Mouse (Mus musculus) neural tube, embryonic 15.5 days (tissue): ENCODE data around the gene Ncoa6. TPM values are rescaled to one million over a fixed set of nuclear protein-coding genes. Genes with fewer than 3 reads are reported as not detected.

Source experiments
- ATAC-seq: fragments of 200-750 bp; cut with Nextera tagmentation; 2 replicates; pipeline ENCODE4 v1.8.0; 2017; ENCODE audit warnings: mild to moderate bottlenecking, moderate TSS enrichment, moderate library complexity; ENCODE audit not compliant: low FRiP score
- H3K27ac ChIP-seq: fragments of 300-500 bp; sonication (generic); replicated peaks from 2 replicates; pipeline ENCODE4 v1.5.1; 2015; ENCODE audit warnings: mild to moderate bottlenecking, inconsistent platforms
- H3K27me3 ChIP-seq: fragments of 300-500 bp; sonication (generic); replicated peaks from 2 replicates; pipeline ENCODE4 v1.6.1; 2015; ENCODE audit warnings: inconsistent platforms
- H3K36me3 ChIP-seq: fragments of 300-500 bp; sonication (generic); 2 replicates; pipeline ENCODE4 v1.6.1; 2015; ENCODE audit warnings: inconsistent platforms
- H3K4me1 ChIP-seq: fragments of 300-500 bp; sonication (generic); 2 replicates; pipeline ENCODE4 v1.6.1; 2015; ENCODE audit warnings: inconsistent platforms
- H3K4me2 ChIP-seq: fragments of 300-500 bp; sonication (generic); 2 replicates; pipeline ENCODE4 v1.6.1; 2015; ENCODE audit warnings: inconsistent platforms, mild to moderate bottlenecking, moderate library complexity
- H3K4me3 ChIP-seq: fragments of 300-500 bp; sonication (generic); replicated peaks from 2 replicates; pipeline ENCODE4 v1.5.1; 2015; ENCODE audit warnings: mild to moderate bottlenecking, inconsistent platforms
- H3K9ac ChIP-seq: fragments of 300-500 bp; sonication (generic); replicated peaks from 2 replicates; pipeline ENCODE4 v1.6.1; 2015; ENCODE audit warnings: mild to moderate bottlenecking, inconsistent platforms
- H3K9me3 ChIP-seq: fragments of 300-500 bp; sonication (generic); replicated peaks from 2 replicates; pipeline ENCODE4 v1.6.1; 2016; ENCODE audit warnings: inconsistent platforms
- WGBS: fragments of 180-500 bp; shearing (Covaris S2); methylation state at CpG from one replicate; pipeline ENCODE4 v1.1.7; 2015; ENCODE audit warnings: mixed read lengths; 5-methylcytosine and 5-hydroxymethylcytosine counted together
- microRNA counts: library from miRNA; unstranded; fragments of <30 nt; microRNA quantifications from one replicate; lab custom pipeline; 2016
- microRNA-seq: library from miRNA; unstranded; fragments of <30 nt; microRNA quantifications from one replicate; pipeline ENCODE4, GENCODE M21; 2017
- polyA plus RNA-seq: library from polyadenylated mRNA; unstranded; fragments of >200 nt; fragmentation: Nextera tagmentation; extraction: Ambion mirVana; gene quantifications from 2 replicates; pipeline ENCODE4 v1.2.1, GENCODE M21; 2015

The Ncoa6 gene
- polyA plus RNA-seq, 1 experiment from 2014 or later = 18.9 TPM

GRCm38 (mm10) chr2:155356971-155357591 lies 116.6 kb downstream of the Ncoa6 start, which contains the start of gene Pigu:
TSS of gene Pigu (minus strand) at chr2:155357430.
- Histone ChIP-seq H3K9me3 (no peaks in the 10 kb centered on the region), H3K4me2 (peak within 1 kb of the TSS; percentile 80), H3K9ac (peak within 1 kb of the TSS; percentile 76), H3K36me3 (no peaks in the 10 kb centered on the region), H3K4me3 (peak within 1 kb of the TSS; percentile 87), H3K27me3 (no peaks in the 10 kb centered on the region), H3K4me1 (peaks cover 22% of the 10 kb centered on the region), H3K27ac (peak within 1 kb of the TSS; percentile 88)
- peak; percentile 99 for ATAC-seq
- WGBS = under 1% methylated on average over 38 of the region's 38 CpGs

- Histone ChIP-seq H3K4me3 (no peak overlapping the region), H3K27me3 (no peaks in the 10 kb centered on the region), H3K9me3 (no peaks in the 10 kb centered on the region), H3K4me1 (peaks cover 22% of the 10 kb centered on the region), H3K9ac (no peak overlapping the region), H3K4me2 (no peak overlapping the region), H3K36me3 (no peaks in the 10 kb centered on the region), H3K27ac (no peak overlapping the region)
- WGBS = 94% methylated on average over 3 of the region's 3 CpGs
- ATAC-seq = no peak
Observed at GRCm38 (mm10) chr2:155354402-155354801, 119.3 kb downstream of the Ncoa6 start.

- H3K36me3 ChIP-seq = peaks cover 14% of the 10 kb centered on the region
- H3K9ac ChIP-seq = no peak overlapping the region
- no peak for ATAC-seq
- no peak overlapping the region for H3K4me3 ChIP-seq
- no peak overlapping the region for H3K27ac ChIP-seq
- no peak overlapping the region for H3K4me2 ChIP-seq
- H3K27me3 ChIP-seq = no peaks in the 10 kb centered on the region
- H3K4me1 ChIP-seq = no peaks in the 10 kb centered on the region
- no peaks in the 10 kb centered on the region for H3K9me3 ChIP-seq
- 92% methylated on average over 1 of the region's 1 CpGs for WGBS
Observed at GRCm38 (mm10) chr2:155346670-155347069, 127.0 kb downstream of the Ncoa6 start.

MicroRNA genes within 50 kb of the gene (microRNA counts, 519-probe panel; counts per million panel counts)
- 1,645 counts per million, percentile 23 among the panel's probes with 10 or more counts for microRNA mmu-miR-695 (lab: Ali Mortazavi, UCI)

Small RNA genes lying within 50 kb of the gene (microRNA-seq; reads per million reads assigned to microRNA genes)
- not detected for gene Mir695

Other genes starting within 250 kb of the Ncoa6 start
- gene Dynlrb1, start 237.4 kb downstream of the Ncoa6 start, polyA plus RNA-seq = 675 and 765 TPM in 2 replicates
- gene Map1lc3a, start 197.6 kb downstream of the Ncoa6 start, polyA plus RNA-seq = 588 and 743 TPM in 2 replicates
- gene Pigu, start 116.5 kb downstream of the Ncoa6 start, polyA plus RNA-seq = 57.0 and 57.4 TPM in 2 replicates
- 82.8 and 88.7 TPM in 2 replicates for gene Trp53inp2, start 92.8 kb downstream of the Ncoa6 start, polyA plus RNA-seq
- 24.0 and 29.4 TPM in 2 replicates for gene Acss2, start 44.1 kb upstream of the Ncoa6 start, polyA plus RNA-seq
- gene Ggt7, start 44.3 kb upstream of the Ncoa6 start, polyA plus RNA-seq = 80.2 and 94.7 TPM in 2 replicates
- gene Gss, start 118.9 kb upstream of the Ncoa6 start, polyA plus RNA-seq = 15.9 and 21.7 TPM in 2 replicates
- gene Myh7b, start 137.3 kb upstream of the Ncoa6 start, polyA plus RNA-seq = 1.0 and 1.9 TPM in 2 replicates
- 153 and 157 TPM in 2 replicates for gene Trpc4ap, start 218.5 kb upstream of the Ncoa6 start, polyA plus RNA-seq